8 mouse cellular contexts compared by ENCODE assay signal in genomic region chr7:30422560-30422959, GRCm38 (mm10). TPM values are rescaled to one million over a fixed set of nuclear protein-coding genes. Genes with fewer than 3 reads are reported as not detected.
DNase-seq lines count a peak whose midpoint lies in the region; ATAC-seq and TF ChIP-seq lines count a peak whose summit lies in the region.

No protein-coding gene starts in this region.

- H3K9me3 ChIP-seq in limb, embryonic 11.5 days (ENCODE audit: control insufficient read depth, low read length), result no peaks in the 10 kb centered on the region
- no peaks in the 10 kb centered on the region for H3K9me3 ChIP-seq in stomach, embryonic 14.5 days (ENCODE audit: control insufficient read depth, low read depth, low read length)

- H3K4me2 ChIP-seq in limb, embryonic 11.5 days (ENCODE audit: low read depth, severe bottlenecking), result peak overlapping the region; percentile 96
- H3K4me2 ChIP-seq in stomach, embryonic 14.5 days (replicated peaks; ENCODE audit: low read depth, low read length), result peak overlapping the region; percentile 96

- peaks cover 7% of the 10 kb centered on the region; the same call in 1 of the 2 replicates for H3K4me1 ChIP-seq in cerebellum, adult 2 months (ENCODE audit: control insufficient read depth, insufficient read depth, low read length)
- peaks cover 29% of the 10 kb centered on the region; the same call in 1 of the 2 replicates for H3K4me1 ChIP-seq in spleen, adult 2 months (ENCODE audit: control insufficient read depth, insufficient read depth, insufficient read length)
- H3K4me1 ChIP-seq in limb, embryonic 11.5 days (ENCODE audit: control insufficient read depth, insufficient read depth, low read length), result no peaks in the 10 kb centered on the region; the same call in 1 of the 2 replicates
- peaks cover 5% of the 10 kb centered on the region; the same call in 1 of the 2 replicates for H3K4me1 ChIP-seq in stomach, embryonic 14.5 days (ENCODE audit: control insufficient read depth, insufficient read depth, low read length)

- DNase-seq in cerebellum, adult 2 months, result no peak
- no peak for DNase-seq in cerebellum, postnatal 10 days
- DNase-seq in spleen, adult 2 months (ENCODE audit: low read depth in 1 of 2, low spot score in 2 of 2), result no peak
- no peak for DNase-seq in spleen, postnatal 10 days (ENCODE audit: low spot score in 2 of 2)
- DNase-seq in limb, embryonic 11.5 days (ENCODE audit: low spot score), result no peak
- no peak for DNase-seq in layer of hippocampus, adult 11-12 months (ENCODE audit: low spot score)
- DNase-seq in embryo, embryonic 10.5 days (ENCODE audit: low spot score), result no peak

- peak overlapping the region; percentile 95 for H3K4me3 ChIP-seq in cerebellum, adult 2 months (replicated peaks; ENCODE audit: insufficient read depth, low read depth, low read length)
- peak overlapping the region; percentile 69 for H3K4me3 ChIP-seq in spleen, adult 2 months (ENCODE audit: extremely low read depth, insufficient read depth, insufficient read length)
- H3K4me3 ChIP-seq in limb, embryonic 11.5 days (ENCODE audit: low read depth, low read length), result peak overlapping the region; percentile 46
- H3K4me3 ChIP-seq in stomach, embryonic 14.5 days (ENCODE audit: low read depth, low read length), result peak overlapping the region; percentile 51

- no peak for ATAC-seq in limb, embryonic 11.5 days (ENCODE audit: insufficient number of reproducible peaks, low FRiP score, low TSS enrichment, low read depth)
- 0 out of 2 replicates have a peak, but pooled peaks have one; percentile 4 for ATAC-seq in stomach, embryonic 14.5 days (ENCODE audit: insufficient number of reproducible peaks, insufficient read depth, low FRiP score, low read depth)

- WGBS in cerebellum, adult 2 months, result 3% methylated on average over 9 of the region's 9 CpGs
- WGBS in spleen, adult 2 months, result 1% methylated on average over 9 of the region's 9 CpGs
- 16% methylated on average over 9 of the region's 9 CpGs for WGBS in limb, embryonic 11.5 days
- 7% methylated on average over 9 of the region's 9 CpGs for WGBS in stomach, embryonic 14.5 days

- no peaks in the 10 kb centered on the region for H3K27me3 ChIP-seq in cerebellum, adult 2 months (ENCODE audit: control insufficient read depth, insufficient read depth, low read length)
- H3K27me3 ChIP-seq in spleen, adult 2 months (ENCODE audit: control insufficient read depth, insufficient read depth, low read length), result no peaks in the 10 kb centered on the region
- peaks cover 20% of the 10 kb centered on the region for H3K27me3 ChIP-seq in limb, embryonic 11.5 days (ENCODE audit: control insufficient read depth, insufficient read depth, low read length)
- H3K27me3 ChIP-seq in stomach, embryonic 14.5 days (ENCODE audit: control insufficient read depth, insufficient read depth, low read length), result no peaks in the 10 kb centered on the region

- no peak for TF ChIP-seq POLR2A in cerebellum, adult 2 months (IDR thresholded peaks at IDR 0.05; ENCODE audit: borderline replicate concordance, insufficient read depth, low read length)
- no peak for TF ChIP-seq POLR2A in spleen, adult 2 months (IDR thresholded peaks at IDR 0.05; ENCODE audit: low read depth, low read length)

- peak overlapping the region; percentile 55; the same call in 1 of the 2 replicates for H3K9ac ChIP-seq in limb, embryonic 11.5 days (ENCODE audit: low read length)
- H3K9ac ChIP-seq in stomach, embryonic 14.5 days (replicated peaks; ENCODE audit: low read depth, low read length), result 0 out of 2 replicates have a peak overlapping the region, but pooled peaks have one; percentile 38

- H3K27ac ChIP-seq in cerebellum, adult 2 months (ENCODE audit: insufficient read depth, low read length), result peak overlapping the region; percentile 81
- H3K27ac ChIP-seq in spleen, adult 2 months (ENCODE audit: insufficient read depth, low read length), result peak overlapping the region; percentile 98
- no peak overlapping the region for H3K27ac ChIP-seq in limb, embryonic 11.5 days (replicated peaks; ENCODE audit: low read depth, low read length)
- peak overlapping the region; percentile 58; the same call in 1 of the 2 replicates for H3K27ac ChIP-seq in stomach, embryonic 14.5 days (ENCODE audit: low read length)

- H3K36me3 ChIP-seq in spleen, adult 2 months (ENCODE audit: control insufficient read depth, insufficient read depth, low read length), result peaks cover 39% of the 10 kb centered on the region
- H3K36me3 ChIP-seq in limb, embryonic 11.5 days (ENCODE audit: control insufficient read depth, insufficient read depth, low read length), result no peaks in the 10 kb centered on the region
- no peaks in the 10 kb centered on the region for H3K36me3 ChIP-seq in stomach, embryonic 14.5 days (ENCODE audit: control insufficient read depth, insufficient read depth, low read length)

- TF ChIP-seq CTCF in cerebellum, adult 2 months (IDR thresholded peaks at IDR 0.05; ENCODE audit: borderline replicate concordance, insufficient read depth, low read depth, low read length), result no peak
- no peak for TF ChIP-seq CTCF in spleen, adult 2 months (IDR thresholded peaks at IDR 0.05; ENCODE audit: extremely low read depth, insufficient read depth, insufficient read length, insufficient replicate concordance)

RNA-seq across cellular contexts. Expression of gene Nfkbid, which starts 1.0 kb away (rescaled TPM):
- polyA plus RNA-seq in cerebellum, adult 2 months (2012; rRNA removed), result 5.1 and 5.4 TPM in 2 replicates
- polyA plus RNA-seq in spleen, adult 2 months (2012; rRNA removed), result 55.1 and 70.8 TPM in 2 replicates
- 0.96 and 1.4 TPM in 2 replicates for polyA plus RNA-seq in limb, embryonic 11.5 days (2014; fragmentation: Nextera tagmentation; extraction: Ambion mirVana)
- 2.0 and 2.7 TPM in 2 replicates for polyA plus RNA-seq in stomach, embryonic 14.5 days (2014; fragmentation: Nextera tagmentation; extraction: Ambion mirVana)

RNA-seq across cellular contexts. Expression of gene Hcst, which starts 2.9 kb away (rescaled TPM):
- 0.34 and 0.84 TPM in 2 replicates for polyA plus RNA-seq in cerebellum, adult 2 months (2012; rRNA removed)
- polyA plus RNA-seq in spleen, adult 2 months (2012; rRNA removed), result 178 and 278 TPM in 2 replicates
- 0.39 TPM in 1 of 2 replicates, not detected in the other for polyA plus RNA-seq in limb, embryonic 11.5 days (2014; fragmentation: Nextera tagmentation; extraction: Ambion mirVana)
- polyA plus RNA-seq in stomach, embryonic 14.5 days (2014; fragmentation: Nextera tagmentation; extraction: Ambion mirVana), result 1.1 TPM in 1 of 2 replicates, not detected in the other

RNA-seq across cellular contexts. Expression of gene Tyrobp, which starts 9.0 kb away (rescaled TPM):
- polyA plus RNA-seq in cerebellum, adult 2 months (2012; rRNA removed), result 23.5 and 32.5 TPM in 2 replicates
- 569 and 738 TPM in 2 replicates for polyA plus RNA-seq in spleen, adult 2 months (2012; rRNA removed)
- polyA plus RNA-seq in limb, embryonic 11.5 days (2014; fragmentation: Nextera tagmentation; extraction: Ambion mirVana), result 8.4 and 12.6 TPM in 2 replicates
- polyA plus RNA-seq in stomach, embryonic 14.5 days (2014; fragmentation: Nextera tagmentation; extraction: Ambion mirVana), result 47.0 and 56.5 TPM in 2 replicates

RNA-seq across cellular contexts. Expression of gene Aplp1, which starts 22.8 kb away (rescaled TPM):
- 782 and 892 TPM in 2 replicates for polyA plus RNA-seq in cerebellum, adult 2 months (2012; rRNA removed)
- polyA plus RNA-seq in spleen, adult 2 months (2012; rRNA removed), result 1.9 and 2.3 TPM in 2 replicates
- polyA plus RNA-seq in limb, embryonic 11.5 days (2014; fragmentation: Nextera tagmentation; extraction: Ambion mirVana), result 16.6 and 18.0 TPM in 2 replicates
- polyA plus RNA-seq in stomach, embryonic 14.5 days (2014; fragmentation: Nextera tagmentation; extraction: Ambion mirVana), result 37.4 and 39.0 TPM in 2 replicates

RNA-seq across cellular contexts. Expression of gene Kirrel2, which starts 34.9 kb away (rescaled TPM):
- polyA plus RNA-seq in cerebellum, adult 2 months (2012; rRNA removed), result 2.7 TPM in 2 replicates
- 0.14 and 0.49 TPM in 2 replicates for polyA plus RNA-seq in spleen, adult 2 months (2012; rRNA removed)
- polyA plus RNA-seq in limb, embryonic 11.5 days (2014; fragmentation: Nextera tagmentation; extraction: Ambion mirVana), result 0.13 TPM in 1 of 2 replicates, not detected in the other
- polyA plus RNA-seq in stomach, embryonic 14.5 days (2014; fragmentation: Nextera tagmentation; extraction: Ambion mirVana), result 0.45 and 1.2 TPM in 2 replicates

Comparison
In these comparisons a context has a peak if more than half of its experiments do, and no peak if none do; other contexts are left out.
1. RNA of gene Hcst, which starts 2.9 kb away (polyA plus RNA-seq): 178 to 278 TPM in spleen, adult 2 months; 1.1 TPM in stomach, embryonic 14.5 days, 0.39 TPM in limb, embryonic 11.5 days and 0.34 to 0.84 TPM in cerebellum, adult 2 months; every median in the first group is over 10 times any median in the second.
2. Peak in every context shown above with its lines, with median percentiles within 50 percentile points of each other: H3K4me3 ChIP-seq.